Mouse (Mus musculus) liver, postnatal 0 days (tissue): ENCODE data around the gene Mrps10. TPM values are rescaled to one million over a fixed set of nuclear protein-coding genes. Genes with fewer than 3 reads are reported as not detected.

Experiments
- ATAC-seq: fragments of 200-750 bp; cut with Nextera tagmentation; 2 replicates; pipeline ENCODE4 v1.8.0; 2017; ENCODE audit warnings: mild to moderate bottlenecking, moderate library complexity
- DNase-seq: peaks from one replicate; pipeline ENCODE4 v3.0.0-alpha.2; 2016
- H3K27ac ChIP-seq: fragments of 300-500 bp; sonication (generic); 2 replicates; pipeline ENCODE4 v1.5.1; 2014; ENCODE audit warnings: antibody characterized with exemption, moderate library complexity, mild to moderate bottlenecking, low read depth
- H3K27me3 ChIP-seq: fragments of 300-500 bp; sonication (generic); 2 replicates; pipeline ENCODE4 v1.6.1; 2014; ENCODE audit warnings: low read length, control low read depth, mixed read lengths; ENCODE audit not compliant: insufficient read depth
- H3K36me3 ChIP-seq: fragments of 300-500 bp; sonication (generic); replicated peaks from 2 replicates; pipeline ENCODE4 v1.6.1; 2014; ENCODE audit warnings: mild to moderate bottlenecking, control low read depth, low read length, moderate library complexity, mixed read lengths; ENCODE audit not compliant: insufficient read depth
- H3K4me1 ChIP-seq: fragments of 300-500 bp; sonication (generic); 2 replicates; pipeline ENCODE4 v1.6.1; 2014; ENCODE audit warnings: antibody characterized with exemption, mild to moderate bottlenecking, control low read depth; ENCODE audit not compliant: insufficient read depth
- H3K4me2 ChIP-seq: fragments of 300-500 bp; sonication (generic); 2 replicates; pipeline ENCODE4 v1.6.1; 2014; ENCODE audit warnings: low read depth, mild to moderate bottlenecking, low read length, moderate library complexity, mixed read lengths
- H3K4me3 ChIP-seq: fragments of 300-500 bp; sonication (generic); 2 replicates; pipeline ENCODE4 v1.5.1; 2014; ENCODE audit warnings: low read depth, low read length
- H3K9ac ChIP-seq: fragments of 300-500 bp; sonication (generic); replicated peaks from 2 replicates; pipeline ENCODE4 v1.6.1; 2014; ENCODE audit warnings: mild to moderate bottlenecking, moderate library complexity
- H3K9me3 ChIP-seq: fragments of 300-500 bp; sonication (generic); 2 replicates; pipeline ENCODE4 v1.6.1; 2016; ENCODE audit warnings: mild to moderate bottlenecking, control low read depth, low read length, mixed read lengths
- CTCF ChIP-seq: sonication (generic); IDR thresholded peaks from 2 replicates; pipeline ENCODE4 v1.5.1; 2016; ENCODE audit warnings: antibody characterized with exemption, low read depth
- EP300 ChIP-seq: IDR thresholded peaks from 2 replicates; pipeline ENCODE4 v1.6.1; 2016; ENCODE audit warnings: antibody characterized with exemption, low read depth, mild to moderate bottlenecking
- WGBS: fragments of 180-500 bp; shearing (Covaris S2); extraction: QIAGEN DNeasy Blood & Tissue Kit; methylation state at CpG from one replicate; pipeline ENCODE4 v1.1.7; 2014; ENCODE audit not compliant: insufficient replicate concordance; 5-methylcytosine and 5-hydroxymethylcytosine counted together
- polyA plus RNA-seq: library from polyadenylated mRNA; unstranded; fragments of >200 nt; fragmentation: Nextera tagmentation; extraction: Ambion mirVana; gene quantifications from 2 replicates; pipeline ENCODE4 v1.2.1, GENCODE M21; 2015

The Mrps10 gene
- polyA plus RNA-seq, 1 experiment from 2014 or later, result 47.5 TPM

DNA sequence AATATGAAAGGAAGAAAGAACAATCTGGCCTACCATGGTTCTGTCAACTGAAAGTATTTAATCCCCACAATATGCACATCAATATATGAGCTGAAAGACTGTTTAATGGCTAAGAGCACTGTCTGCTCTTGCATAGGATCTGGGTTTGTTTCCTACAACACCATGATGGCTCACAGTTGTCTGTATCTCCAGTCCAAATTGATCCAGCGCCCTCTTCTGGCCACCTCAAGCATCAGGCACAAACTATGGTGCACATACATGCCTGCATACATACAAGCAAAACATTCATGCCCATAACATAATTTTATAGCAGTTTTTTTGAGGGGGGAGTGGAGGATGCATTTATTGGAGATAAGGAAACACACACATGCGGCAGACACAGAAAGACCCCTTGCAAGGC is 25.6 kb upstream of the Mrps10 start:
- Histone ChIP-seq H3K27me3 (no peaks in the 10 kb centered on the region), H3K36me3 (no peaks in the 10 kb centered on the region), H3K4me3 (no peak overlapping the region), H3K27ac (no peak overlapping the region), H3K9me3 (no peaks in the 10 kb centered on the region), H3K4me1 (no peaks in the 10 kb centered on the region), H3K4me2 (no peak overlapping the region), H3K9ac (no peak overlapping the region)
- DNase-seq, result no peak
- 73% methylated on average over 2 of the region's 2 CpGs for WGBS
- TF ChIP-seq EP300, result no peak
- TF ChIP-seq CTCF, result 0 out of 2 replicates have a peak, but pooled peaks have one; percentile 7
- ATAC-seq, result no peak

DNA sequence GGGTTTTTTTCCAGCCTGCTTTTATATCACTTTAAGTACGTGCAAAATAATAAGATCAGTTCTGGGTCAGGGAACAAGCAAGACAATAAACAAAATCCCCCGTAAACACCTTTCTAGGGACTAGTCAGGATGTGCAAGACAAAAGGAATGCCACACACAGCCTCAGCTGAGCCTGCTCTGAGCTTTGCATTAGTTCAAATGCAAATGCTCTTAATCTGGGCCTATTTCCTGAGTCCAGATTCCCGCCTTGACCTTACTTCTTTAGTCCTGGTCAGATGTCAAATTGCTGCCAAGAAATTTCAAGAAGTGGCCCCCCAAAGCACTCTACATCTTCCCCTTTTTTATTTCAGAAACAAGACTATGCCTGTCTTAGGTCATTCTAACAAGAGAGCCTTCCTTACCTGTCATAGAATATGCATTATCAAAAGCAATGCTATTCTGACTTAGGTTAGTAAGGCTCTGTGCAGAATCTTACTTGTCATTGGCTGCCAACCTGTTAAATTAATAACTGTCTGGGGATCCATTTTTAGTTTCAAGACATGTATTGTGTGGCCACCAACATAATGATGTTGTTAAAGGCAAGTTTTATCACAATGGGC is 18.9 kb upstream of the Mrps10 start:
- peaks cover 14% of the 10 kb centered on the region for H3K9me3 ChIP-seq
- H3K27ac ChIP-seq, result no peak overlapping the region
- TF ChIP-seq CTCF (no peak), EP300 (no peak)
- peaks cover 6% of the 10 kb centered on the region for H3K36me3 ChIP-seq
- H3K4me2 ChIP-seq, result no peak overlapping the region
- DNase-seq (no peak), ATAC-seq (no peak)
- H3K4me3 ChIP-seq, result no peak overlapping the region
- 81% methylated on average over 3 of the region's 3 CpGs for WGBS
- no peaks in the 10 kb centered on the region for H3K4me1 ChIP-seq
- no peak overlapping the region for H3K9ac ChIP-seq
- H3K27me3 ChIP-seq, result no peaks in the 10 kb centered on the region

DNA sequence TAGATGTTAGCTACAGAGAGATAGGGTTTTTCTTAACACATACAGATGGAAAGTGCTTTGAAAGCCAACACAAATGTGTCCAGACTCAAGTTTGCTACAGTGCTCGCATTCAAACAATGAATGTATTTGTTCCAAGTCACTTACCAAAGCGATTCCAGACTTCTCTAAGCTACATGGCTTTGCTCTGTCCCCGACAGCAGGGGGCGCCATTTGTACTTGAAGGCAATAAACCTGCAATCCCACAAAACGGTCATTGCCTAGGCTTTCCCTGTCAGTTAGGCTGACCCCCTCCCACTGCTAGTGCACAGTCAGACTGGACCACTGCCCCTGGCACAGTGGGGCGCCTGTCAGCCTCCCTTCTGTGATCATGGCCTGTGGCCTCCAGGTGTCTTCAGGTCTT is 8.7 kb upstream of the Mrps10 start:
- ATAC-seq, result no peak
- TF ChIP-seq EP300 (no peak), CTCF (peak; percentile 73)
- H3K4me3 ChIP-seq, result no peak overlapping the region
- H3K4me1 ChIP-seq, result no peaks in the 10 kb centered on the region
- H3K27ac ChIP-seq, result no peak overlapping the region
- H3K9ac ChIP-seq, result no peak overlapping the region
- H3K4me2 ChIP-seq, result no peak overlapping the region
- H3K9me3 ChIP-seq, result no peaks in the 10 kb centered on the region
- DNase-seq, result peak; percentile 77
- no peaks in the 10 kb centered on the region for H3K36me3 ChIP-seq
- no peaks in the 10 kb centered on the region for H3K27me3 ChIP-seq
- WGBS, result 45% methylated on average over 6 of the region's 6 CpGs

DNA sequence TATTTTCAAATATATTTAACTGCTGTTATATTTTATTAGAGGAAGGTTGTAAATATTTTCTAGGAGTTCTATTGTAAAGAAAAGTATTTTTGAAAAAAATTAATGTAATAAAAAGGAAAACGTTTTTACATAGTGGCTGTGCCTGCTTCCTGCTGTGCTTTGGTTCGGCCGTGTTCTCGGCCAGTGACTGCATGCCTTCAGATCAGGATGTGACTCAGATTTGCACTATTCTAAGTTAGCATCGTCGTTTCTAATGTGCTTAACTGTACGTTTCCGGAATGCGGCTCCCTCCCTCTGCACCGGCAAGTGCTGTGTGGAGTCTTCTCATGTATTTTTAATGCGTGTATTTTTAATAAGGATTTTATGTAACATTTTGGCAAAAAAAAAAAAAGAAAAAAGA is 7.3 kb upstream of the Mrps10 start:
- Histone ChIP-seq H3K27ac (no peak overlapping the region), H3K36me3 (no peaks in the 10 kb centered on the region), H3K4me2 (no peak overlapping the region), H3K27me3 (no peaks in the 10 kb centered on the region), H3K9me3 (no peaks in the 10 kb centered on the region), H3K4me1 (no peaks in the 10 kb centered on the region), H3K4me3 (no peak overlapping the region), H3K9ac (no peak overlapping the region)
- 60% methylated on average over 11 of the region's 11 CpGs for WGBS
- ATAC-seq, result no peak
- no peak for DNase-seq
- TF ChIP-seq CTCF, result no peak

DNA sequence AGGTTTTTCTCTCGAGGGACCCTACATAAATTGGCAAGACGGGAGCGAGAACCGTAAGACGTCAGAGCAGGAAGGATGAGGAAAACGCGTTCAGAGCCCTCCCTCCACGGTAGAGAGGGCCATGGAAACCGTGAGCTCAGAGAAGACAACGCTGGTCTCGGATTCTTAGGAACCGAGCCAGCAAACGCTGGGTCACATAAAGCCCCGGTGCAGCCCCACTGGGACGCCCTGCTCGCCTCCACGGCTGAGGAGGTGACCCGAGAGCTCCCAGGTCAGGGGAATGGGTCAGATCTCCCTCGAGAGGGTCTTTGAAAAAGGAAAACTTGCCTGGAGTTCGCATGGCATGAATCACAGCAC is 378 bp downstream of the Mrps10 start:
- H3K27ac ChIP-seq, result peak overlapping the region; percentile 20; the same call in 1 of the 2 replicates
- DNase-seq (no peak), ATAC-seq (peak; percentile 52)
- 1% methylated on average over 20 of the region's 20 CpGs for WGBS
- peaks cover 10% of the 10 kb centered on the region for H3K4me1 ChIP-seq
- H3K27me3 ChIP-seq, result no peaks in the 10 kb centered on the region
- H3K4me3 ChIP-seq, result peak overlapping the region; percentile 85
- H3K4me2 ChIP-seq, result peak overlapping the region; percentile 84
- H3K9me3 ChIP-seq, result no peaks in the 10 kb centered on the region
- H3K36me3 ChIP-seq, result peaks cover 12% of the 10 kb centered on the region
- TF ChIP-seq EP300, result no peak
- no peak for TF ChIP-seq CTCF
- peak overlapping the region; percentile 81 for H3K9ac ChIP-seq

DNA sequence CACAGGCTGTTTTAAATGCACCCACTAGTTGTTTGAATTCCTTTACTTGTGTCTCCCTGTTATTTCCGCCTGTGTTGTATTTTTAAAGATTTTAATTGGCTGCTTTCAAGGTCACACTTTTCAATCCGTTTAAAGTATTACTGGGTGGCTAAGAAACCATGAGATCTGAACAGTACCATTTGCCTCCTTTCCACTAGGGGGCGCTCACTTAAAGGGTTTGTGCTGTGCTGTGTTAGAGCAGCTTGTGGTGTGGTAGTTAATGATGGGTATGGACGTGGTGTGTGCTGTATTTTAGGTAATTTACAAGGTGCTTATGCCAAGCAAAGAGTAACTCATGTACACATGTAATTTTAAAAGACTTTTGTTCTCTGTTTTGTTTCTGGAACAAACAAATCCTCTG is 2.8 kb downstream of the Mrps10 start:
- no peak overlapping the region for H3K4me3 ChIP-seq
- TF ChIP-seq CTCF (peak; percentile 92), EP300 (no peak)
- H3K27me3 ChIP-seq, result no peaks in the 10 kb centered on the region
- H3K9me3 ChIP-seq, result no peaks in the 10 kb centered on the region
- WGBS, result 7% methylated on average over 4 of the region's 4 CpGs
- H3K27ac ChIP-seq, result no peak overlapping the region
- peaks cover 31% of the 10 kb centered on the region for H3K36me3 ChIP-seq
- ATAC-seq (peak; percentile 58; the same call in 1 of the 2 replicates), DNase-seq (peak; percentile 69)
- peaks cover 10% of the 10 kb centered on the region for H3K4me1 ChIP-seq
- no peak overlapping the region for H3K4me2 ChIP-seq
- no peak overlapping the region for H3K9ac ChIP-seq

DNA sequence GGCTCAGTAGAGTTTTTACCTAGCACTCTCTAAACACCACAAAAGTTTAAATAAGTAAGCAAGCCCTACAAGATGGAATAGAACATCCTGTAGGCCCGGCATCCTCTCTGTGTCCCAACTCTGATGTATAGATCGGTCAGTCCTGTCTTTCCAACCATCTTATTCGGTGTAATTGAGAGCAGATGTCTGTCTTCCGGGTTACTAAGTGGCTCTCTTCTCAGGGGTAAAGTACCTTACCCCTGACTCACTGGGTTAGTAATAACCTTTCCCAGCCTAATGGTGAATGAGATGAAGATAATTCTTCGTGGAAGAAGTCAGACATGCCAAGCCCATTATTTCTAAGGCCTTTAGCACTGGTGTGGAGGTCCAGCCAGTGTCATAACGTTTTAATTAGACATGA is 5.3 kb downstream of the Mrps10 start:
- DNase-seq (no peak), ATAC-seq (no peak)
- Histone ChIP-seq H3K27ac (no peak overlapping the region), H3K36me3 (peaks cover 45% of the 10 kb centered on the region), H3K9me3 (no peaks in the 10 kb centered on the region), H3K4me3 (no peak overlapping the region), H3K4me1 (peaks cover 10% of the 10 kb centered on the region), H3K4me2 (no peak overlapping the region), H3K27me3 (no peaks in the 10 kb centered on the region), H3K9ac (no peak overlapping the region)
- TF ChIP-seq CTCF (no peak), EP300 (no peak)
- 83% methylated on average over 6 of the region's 6 CpGs for WGBS
